Mouse (Mus musculus) bone marrow macrophage, adult 2 months (primary cell): ENCODE measurements around the gene Slc12a4. TPM values are rescaled to one million over a fixed set of nuclear protein-coding genes. Genes with fewer than 3 reads are reported as not detected.

Experiments
- H3K27ac ChIP-seq: 2 replicates; pipeline ENCODE4 v1.5.1; 2012; ENCODE audit warnings: low read depth, low read length; ENCODE audit not compliant: insufficient read depth
- H3K4me1 ChIP-seq: 2 replicates; pipeline ENCODE4 v1.6.1; 2012; ENCODE audit warnings: low read length; ENCODE audit not compliant: control insufficient read depth, insufficient read depth
- H3K4me3 ChIP-seq: 2 replicates; pipeline ENCODE4 v1.5.1; 2012; ENCODE audit warnings: mild to moderate bottlenecking, low read length, moderate library complexity; ENCODE audit not compliant: insufficient read depth
- CTCF ChIP-seq: IDR thresholded peaks from 2 replicates; pipeline ENCODE4 v1.5.1; 2012; ENCODE audit warnings: low read depth, mild to moderate bottlenecking, low read length, moderate library complexity
- POLR2A ChIP-seq: IDR thresholded peaks from 2 replicates; pipeline ENCODE4 v1.6.1; 2012; ENCODE audit warnings: mild to moderate bottlenecking, low read depth, low read length, borderline replicate concordance
- polyA plus RNA-seq: library from polyadenylated mRNA; stranded (reverse); fragments of >200 nt; gene quantifications from 2 replicates; pipeline ENCODE4 v1.2.4, GENCODE M21; 2012; ENCODE audit not compliant: missing spikeins, insufficient read depth, insufficient read length

Slc12a4 gene
- polyA plus RNA-seq, 1 experiment, result 27.5 TPM

- peaks cover 4% of the 10 kb centered on the region; the same call in 1 of the 2 replicates for H3K4me1 ChIP-seq
- no peak overlapping the region for H3K27ac ChIP-seq
- TF ChIP-seq POLR2A (no peak), CTCF (no peak)
- H3K4me3 ChIP-seq, result no peak overlapping the region
Measured at GRCm38 (mm10) chr8:105897801-105898480, 68.0 kb downstream of the Slc12a4 start.

Other genes starting within 250 kb of the Slc12a4 start
- 0.75 and 1.4 TPM in 2 replicates for gene Gfod2, start 207.4 kb downstream of the Slc12a4 start, polyA plus RNA-seq
- gene Ranbp10, start 138.7 kb downstream of the Slc12a4 start, polyA plus RNA-seq, result 42.0 and 44.3 TPM in 2 replicates
- not detected in 2 replicates for gene Tsnaxip1, start 138.4 kb downstream of the Slc12a4 start, polyA plus RNA-seq
- 16.9 and 17.1 TPM in 2 replicates for gene Cenpt, start 112.8 kb downstream of the Slc12a4 start, polyA plus RNA-seq
- gene Thap11, start 111.0 kb downstream of the Slc12a4 start, polyA plus RNA-seq, result 27.4 and 28.5 TPM in 2 replicates
- gene Nutf2, start 105.5 kb downstream of the Slc12a4 start, polyA plus RNA-seq, result 2.2 TPM in 1 of 2 replicates, not detected in the other
- gene Edc4, start 85.2 kb downstream of the Slc12a4 start, polyA plus RNA-seq, result 23.6 and 29.8 TPM in 2 replicates
- not detected in 2 replicates for gene Nrn1l, start 72.5 kb downstream of the Slc12a4 start, polyA plus RNA-seq
- gene Pskh1, start 65.7 kb downstream of the Slc12a4 start, polyA plus RNA-seq, result 18.0 and 18.8 TPM in 2 replicates
- 0.63 TPM in 1 of 2 replicates, not detected in the other for gene Ctrl, start 32.2 kb downstream of the Slc12a4 start, polyA plus RNA-seq
- gene Psmb10, start 27.7 kb downstream of the Slc12a4 start, polyA plus RNA-seq, result 150 and 151 TPM in 2 replicates
- gene Lcat, start 22.7 kb downstream of the Slc12a4 start, polyA plus RNA-seq, result 0.55 and 0.60 TPM in 2 replicates
- 3.2 and 3.6 TPM in 2 replicates for gene Dpep3, start 13.3 kb upstream of the Slc12a4 start, polyA plus RNA-seq
- 6.1 and 8.3 TPM in 2 replicates for gene Dus2, start 25.2 kb upstream of the Slc12a4 start, polyA plus RNA-seq
- not detected in 2 replicates for gene Dpep2nb, start 39.9 kb upstream of the Slc12a4 start, polyA plus RNA-seq
- gene Ddx28, start 45.8 kb upstream of the Slc12a4 start, polyA plus RNA-seq, result 10.1 and 12.0 TPM in 2 replicates
- gene Nfatc3, start 92.7 kb upstream of the Slc12a4 start, polyA plus RNA-seq, result 28.3 and 31.9 TPM in 2 replicates
- gene Esrp2, start 170.9 kb upstream of the Slc12a4 start, polyA plus RNA-seq, result not detected in 2 replicates
- gene Pla2g15, start 184.3 kb upstream of the Slc12a4 start, polyA plus RNA-seq, result 144 and 153 TPM in 2 replicates
- gene Slc7a6, start 202.8 kb upstream of the Slc12a4 start, polyA plus RNA-seq, result 8.3 and 9.4 TPM in 2 replicates
- gene Slc7a6os, start 244.8 kb upstream of the Slc12a4 start, polyA plus RNA-seq, result 25.5 and 26.5 TPM in 2 replicates
- gene Prmt7, start 244.8 kb upstream of the Slc12a4 start, polyA plus RNA-seq, result 3.9 and 8.8 TPM in 2 replicates